Mouse (Mus musculus): ENCODE measurements around the gene Fam184b.

Gene Fam184b

DNA sequence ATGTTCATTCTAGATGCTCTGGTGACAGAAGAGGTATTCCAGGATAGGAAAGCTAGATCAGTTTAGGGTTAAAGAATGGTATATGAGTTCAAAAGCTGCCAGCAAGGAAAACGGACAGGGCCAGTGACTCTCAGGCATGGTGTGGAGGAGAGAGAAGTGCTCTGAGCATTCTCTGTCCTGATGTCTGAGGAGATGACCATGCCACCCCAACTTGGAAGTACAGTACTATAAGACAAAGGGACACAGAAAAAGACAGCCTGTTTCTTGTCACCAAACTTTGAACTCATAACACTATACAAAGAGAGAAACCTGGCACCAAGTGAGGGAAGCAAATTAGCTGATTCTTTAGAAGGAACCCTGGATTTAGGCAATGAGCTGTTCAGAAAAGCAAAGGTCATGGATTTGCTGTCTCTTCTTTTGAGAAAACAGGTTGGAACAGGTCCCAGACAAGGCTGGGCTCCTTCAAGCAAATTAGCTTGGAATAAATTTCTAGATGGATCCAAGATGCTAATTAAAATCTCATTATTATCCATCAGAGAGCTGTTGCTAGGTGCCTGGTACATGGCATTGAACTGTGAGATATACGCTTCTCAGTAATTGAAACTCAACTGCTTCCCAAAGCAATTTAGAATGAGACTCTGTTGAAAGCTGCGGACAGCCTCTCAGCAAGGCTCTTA lies 43.9 kb downstream of the Fam184b start:
- in situ Hi-C loops (cut with MboI, MseI) = no loop called here

DNA sequence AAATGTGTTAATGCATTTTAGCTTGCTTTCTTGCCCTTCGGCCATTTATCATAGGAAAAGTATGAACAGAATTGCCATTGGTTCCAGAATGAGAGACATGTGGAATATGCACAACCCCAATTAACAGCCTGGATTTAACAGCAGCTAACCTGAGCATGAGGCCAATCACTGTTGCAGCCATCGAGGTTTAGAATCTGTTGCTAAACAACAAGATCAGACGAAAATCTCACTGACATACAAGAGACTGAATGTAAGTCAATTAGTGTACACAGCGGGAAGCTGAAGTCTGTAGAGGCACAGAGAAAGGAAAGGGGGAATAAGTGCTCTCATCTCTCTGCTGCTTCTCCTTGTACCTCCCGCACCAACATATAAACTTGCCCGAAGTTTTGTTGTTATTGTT lies 46.1 kb downstream of the Fam184b start:
- in situ Hi-C loops (cut with MboI, MseI) = no loop called here

DNA sequence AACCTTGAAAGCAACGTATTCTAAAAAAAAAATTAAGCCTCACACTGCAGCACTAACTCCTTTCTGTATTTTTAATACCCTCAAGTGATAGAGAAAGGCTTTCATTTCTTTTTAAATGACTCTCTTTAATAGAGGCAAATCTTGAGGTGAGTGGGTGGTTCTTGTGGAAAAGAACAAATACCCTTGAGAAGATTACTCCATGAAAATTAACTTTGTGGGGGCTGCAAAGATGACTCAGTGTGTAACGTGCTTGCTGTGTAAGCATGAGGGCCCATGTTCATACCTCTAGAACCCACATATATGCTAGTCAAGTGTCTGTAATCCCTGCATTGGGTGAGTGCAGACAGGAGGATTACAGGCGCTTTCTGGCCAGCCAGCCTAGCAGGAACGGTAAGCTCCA lies 49.3 kb downstream of the Fam184b start:
- in situ Hi-C loops (cut with MboI, MseI) = no loop called here

DNA sequence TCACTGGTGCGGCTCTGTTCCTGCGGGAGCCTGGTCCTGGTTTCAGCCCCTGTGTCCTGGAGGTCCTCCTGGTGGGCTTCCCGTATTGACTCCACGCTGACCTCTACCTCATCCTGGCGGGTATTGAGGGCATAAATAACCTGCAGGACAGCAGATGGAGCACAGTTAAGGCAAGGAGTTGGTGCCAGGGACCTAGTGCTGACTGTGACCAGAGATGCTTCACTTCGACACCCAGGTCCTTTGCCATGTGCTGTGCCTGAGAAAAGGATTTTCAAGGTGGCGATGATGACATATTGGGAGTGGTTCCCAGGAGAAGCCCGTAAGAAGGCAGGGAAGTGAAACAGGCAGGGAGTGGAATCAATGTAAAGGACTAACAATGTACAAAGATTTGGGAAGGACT lies 54.8 kb downstream of the Fam184b start:
- in situ Hi-C loops (cut with MboI, MseI) = no loop called here

DNA sequence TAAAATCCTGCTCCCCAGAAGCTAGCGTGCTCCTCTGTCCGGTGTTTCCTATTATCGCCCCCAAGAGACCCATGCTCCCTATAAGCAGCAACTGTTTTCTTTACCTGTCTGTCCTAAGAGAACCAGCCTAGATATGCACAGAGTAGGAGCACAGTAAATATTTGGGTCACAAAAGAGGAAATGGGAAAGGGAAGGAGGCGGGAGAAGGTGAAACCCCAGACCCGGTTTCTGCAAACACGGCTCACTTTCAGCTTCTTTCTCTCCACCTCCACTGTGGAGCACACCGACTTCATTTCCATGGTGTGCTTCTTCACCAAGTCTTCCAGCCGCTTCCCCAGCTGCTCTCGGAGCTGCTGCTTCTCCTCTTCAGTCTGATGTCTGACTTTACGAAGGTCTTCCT lies 59.1 kb downstream of the Fam184b start:
- in situ Hi-C loops (cut with MboI, MseI) = no loop called here

DNA sequence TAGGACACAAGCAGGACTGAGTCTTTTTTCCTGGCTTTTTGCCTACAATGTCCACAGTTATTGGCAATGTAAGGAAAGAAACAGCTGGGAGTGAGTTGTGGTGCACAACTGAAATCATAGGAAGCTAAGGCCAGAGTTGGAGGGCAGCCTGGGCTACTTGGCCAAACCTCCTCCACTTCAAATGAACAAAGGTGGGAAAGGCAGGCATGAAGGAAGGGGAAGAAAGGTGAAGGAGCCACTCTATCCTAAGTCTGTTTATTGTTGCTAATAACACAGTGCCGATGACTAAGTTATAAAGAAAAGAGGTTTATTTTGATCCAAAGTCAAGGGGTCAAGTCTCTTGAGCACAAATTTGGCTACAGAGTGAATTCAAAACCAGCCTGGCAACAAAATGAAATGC lies 62.0 kb downstream of the Fam184b start:
- in situ Hi-C loops (cut with MboI, MseI) = no loop called here

DNA sequence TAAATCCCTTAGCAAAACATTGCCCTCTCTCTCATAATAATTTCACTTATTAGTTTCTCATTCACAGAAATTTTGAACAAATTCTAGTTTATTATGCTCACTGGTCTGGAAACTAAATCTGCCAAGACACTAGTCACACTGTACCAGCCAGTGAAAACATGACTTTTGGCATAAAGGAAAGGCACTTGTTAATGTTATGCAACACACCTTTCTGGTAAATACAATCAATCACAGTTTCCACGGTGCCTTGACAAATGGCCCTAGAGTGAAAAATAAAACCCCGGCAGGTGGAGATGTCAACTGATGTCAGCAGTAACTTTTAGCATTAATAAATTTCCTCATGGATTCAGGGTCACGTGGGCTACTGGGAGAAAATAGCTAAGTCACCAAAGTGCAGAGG lies 62.7 kb downstream of the Fam184b start:
- in situ Hi-C loops (cut with MboI, MseI) = no loop called here

DNA sequence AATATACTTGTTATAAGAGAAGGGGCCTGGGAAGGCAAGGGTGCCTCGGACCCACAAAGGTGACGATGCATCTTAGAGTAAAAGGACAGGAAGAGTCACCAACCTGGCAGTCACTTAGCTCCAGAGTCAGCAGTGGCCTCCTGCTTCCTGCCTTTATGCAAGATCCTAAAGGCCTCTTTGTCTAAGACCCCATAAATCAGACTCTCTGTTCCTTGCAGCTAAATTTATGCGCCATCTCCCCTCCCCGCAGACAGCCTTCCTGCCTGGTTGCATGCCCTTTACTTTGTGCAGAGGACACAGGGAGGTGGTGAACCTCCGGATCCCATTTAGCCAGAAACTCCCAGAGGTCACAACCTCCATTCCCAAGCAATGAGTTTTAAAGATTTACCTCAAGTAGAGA lies 66.6 kb downstream of the Fam184b start:
- in situ Hi-C loops (cut with MboI, MseI) = no loop called here

DNA sequence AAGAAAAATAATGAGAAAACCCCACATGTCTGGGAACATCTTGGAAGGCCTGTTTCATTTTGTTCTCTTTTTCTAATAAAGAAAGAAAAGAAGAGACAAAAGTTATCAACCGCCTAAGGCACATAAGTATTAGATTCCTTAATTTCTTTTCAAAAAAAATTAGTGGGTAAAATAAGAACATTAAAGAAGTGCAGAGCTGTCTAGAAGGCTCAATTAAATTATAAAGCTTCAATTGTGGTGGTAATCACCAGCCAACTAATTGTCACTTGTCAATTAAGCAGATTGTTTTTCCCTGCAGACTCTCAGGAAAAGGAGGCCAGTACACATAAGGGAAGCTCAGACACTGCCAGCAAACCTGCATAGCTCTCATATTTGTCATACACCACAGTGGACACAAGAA lies 73.6 kb downstream of the Fam184b start:
- in situ Hi-C loops (cut with MboI, MseI) = no loop called here

DNA sequence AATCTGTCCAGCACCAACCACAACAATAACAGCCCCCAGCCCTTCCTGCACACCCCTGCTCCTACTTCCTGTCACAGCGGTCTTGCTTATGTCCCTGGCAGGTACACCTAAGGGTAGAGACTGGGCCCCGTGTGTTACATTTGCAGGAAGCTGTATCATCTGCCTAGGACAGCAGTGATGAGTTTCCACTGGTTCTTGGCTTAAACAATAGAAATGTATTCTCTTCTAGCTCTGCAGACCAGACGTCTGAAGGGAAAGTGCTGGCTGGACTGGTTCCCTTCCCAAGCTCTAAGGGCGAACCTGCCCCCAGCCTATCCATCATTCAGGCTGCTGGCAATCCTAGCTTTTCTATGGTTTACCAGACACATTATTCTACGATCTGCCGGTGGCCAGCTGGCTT lies 75.4 kb downstream of the Fam184b start:
- in situ Hi-C loops (cut with MboI, MseI) = no loop called here

DNA sequence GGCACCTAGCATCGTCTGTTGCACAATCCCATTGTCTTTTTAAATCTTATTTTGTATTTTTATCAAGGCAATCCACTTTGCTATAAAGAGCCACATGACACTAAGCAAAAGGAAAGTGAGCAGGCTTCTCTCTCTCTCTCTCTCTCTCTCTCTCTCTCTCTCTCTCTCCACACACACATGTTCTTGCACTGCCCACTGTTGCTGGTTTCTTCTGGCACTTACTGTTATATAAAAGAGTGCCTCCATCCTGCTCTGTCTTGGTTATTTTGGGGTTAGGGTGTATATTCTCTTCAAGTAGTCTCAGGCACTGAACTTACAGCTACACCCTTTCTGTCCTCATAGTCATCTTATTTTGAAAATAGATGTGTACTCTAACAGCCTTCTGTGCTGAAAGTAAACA lies 89.8 kb downstream of the Fam184b start:
- in situ Hi-C loops (cut with MboI, MseI) = no loop called here

DNA sequence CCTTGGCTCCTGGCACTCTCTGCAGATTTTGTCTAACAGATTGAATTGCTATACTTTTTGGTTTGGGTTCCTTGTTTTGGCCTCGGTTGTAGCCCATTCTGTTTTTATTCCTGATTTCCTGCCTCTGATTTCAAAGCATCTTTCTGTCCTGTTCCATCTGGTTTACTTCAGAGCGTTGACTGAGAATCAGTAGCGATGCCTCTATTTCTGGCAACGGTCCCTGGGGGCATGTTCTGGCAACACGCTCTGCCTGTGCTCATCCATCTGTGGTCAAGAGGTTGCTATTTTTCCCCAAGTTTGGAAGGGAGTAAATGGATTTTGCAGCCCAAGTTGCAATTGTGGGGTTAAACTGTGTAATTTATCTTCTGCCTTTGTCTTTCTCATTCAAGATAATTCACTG lies 96.0 kb downstream of the Fam184b start:
- in situ Hi-C loops (cut with MboI, MseI) = no loop called here

DNA sequence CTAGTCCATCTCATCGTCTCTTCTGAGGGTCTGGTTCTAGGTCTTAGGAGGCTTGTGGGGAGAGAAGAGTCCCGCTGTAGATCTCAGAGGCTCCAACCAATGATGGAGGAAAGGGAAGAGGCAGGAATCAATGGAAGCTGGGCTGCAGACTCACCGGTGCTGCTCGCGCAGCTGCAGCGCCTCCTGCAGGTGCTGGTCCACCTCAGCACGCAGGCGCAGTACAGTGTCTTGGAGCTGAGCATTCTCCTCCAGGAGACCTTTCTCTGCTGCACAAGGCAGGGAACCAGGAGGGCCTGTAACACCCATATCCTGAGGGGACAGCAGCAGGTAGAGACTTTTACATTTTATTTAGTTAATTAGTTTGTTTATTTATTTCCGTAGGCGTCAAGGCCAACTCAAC lies 99.9 kb downstream of the Fam184b start:
- in situ Hi-C loops (cut with MboI, MseI) = loop anchor here (5.0 kb wide), 1 partner anchor 128 kb away; the partner anchor contains the start of gene Ncapg

DNA sequence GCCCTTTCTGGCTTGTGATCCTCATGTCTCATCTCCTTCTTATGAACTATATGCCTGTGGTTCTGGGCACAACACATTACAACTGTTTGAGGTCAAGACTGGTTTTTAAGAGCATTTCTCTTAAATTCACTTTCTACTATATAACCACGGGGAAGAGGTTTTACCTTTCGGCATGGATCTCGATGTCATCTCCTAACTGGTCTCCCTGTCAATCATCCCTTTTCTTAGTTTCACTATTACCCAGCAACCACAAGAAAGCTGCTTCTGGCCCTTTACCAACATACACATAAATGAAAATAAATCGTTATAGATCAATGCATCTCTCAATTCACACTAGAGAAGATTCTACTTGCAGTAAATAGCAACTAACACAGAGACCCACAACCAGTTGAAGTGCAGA lies 104.2 kb downstream of the Fam184b start:
- in situ Hi-C loops (cut with MboI, MseI) = loop anchor here (5.0 kb wide), 1 partner anchor 132 kb away; the partner anchor contains the start of gene Ncapg

DNA sequence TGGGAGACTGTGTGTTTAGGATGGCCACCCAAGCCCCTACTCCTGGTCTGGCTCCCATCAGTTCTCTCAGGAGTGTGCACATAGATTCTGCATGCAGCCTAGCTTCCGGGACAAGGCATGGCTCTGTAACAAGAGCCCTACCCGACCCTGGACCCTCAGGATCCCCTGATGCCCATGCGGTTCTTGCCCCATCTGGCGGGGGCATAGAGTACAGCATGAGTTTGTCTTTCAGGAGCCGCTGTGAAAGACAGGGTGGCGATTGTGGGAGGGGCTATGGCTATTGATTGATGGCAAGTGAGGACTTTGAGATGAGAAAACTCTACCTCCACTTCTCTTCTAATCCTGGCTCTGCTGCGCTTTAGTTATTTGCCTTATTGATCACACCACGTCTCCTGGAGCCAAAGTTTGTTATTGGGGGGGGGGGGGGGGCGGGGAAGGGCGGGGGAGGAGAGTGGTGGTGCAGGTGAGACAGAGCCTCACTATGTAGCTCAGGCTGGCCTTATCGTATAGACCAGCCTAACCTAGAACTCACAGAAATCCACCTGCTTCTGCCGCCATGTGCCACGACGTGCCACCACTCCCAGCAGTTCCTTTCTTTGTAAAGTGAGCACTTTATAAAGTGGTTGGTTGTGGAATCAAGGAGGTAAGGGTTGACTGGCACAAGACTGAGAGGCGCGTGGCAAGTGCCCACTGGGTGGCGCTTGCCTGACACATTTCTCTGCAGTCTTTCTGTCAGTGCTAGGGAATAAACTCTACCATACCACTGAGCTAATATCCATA lies 104.9 kb downstream of the Fam184b start:
- in situ Hi-C loops (cut with MboI, MseI) = loop anchor here (5.0 kb wide), 1 partner anchor 133 kb away; the partner anchor contains the start of gene Ncapg

DNA sequence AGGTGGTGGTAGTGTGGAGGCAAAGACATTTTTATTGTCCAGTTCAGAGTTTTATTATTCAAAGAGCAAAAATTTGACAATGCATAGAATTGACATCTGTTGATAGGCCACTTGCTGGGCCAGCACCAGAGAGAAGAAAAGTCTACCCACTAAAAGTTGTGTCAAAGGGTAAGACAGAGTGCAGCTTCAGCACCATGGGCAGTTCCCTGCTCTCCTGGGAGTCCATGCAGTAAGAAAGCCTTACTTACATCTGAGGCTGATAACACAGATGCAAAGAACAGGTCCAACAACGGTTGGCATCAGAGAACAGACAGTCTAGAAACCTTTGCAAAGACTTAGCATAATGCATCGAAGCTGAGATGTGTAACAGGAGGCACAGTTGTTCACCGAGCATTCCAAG lies 109.7 kb downstream of the Fam184b start:
- in situ Hi-C loops (cut with MboI, MseI) = no loop called here

DNA sequence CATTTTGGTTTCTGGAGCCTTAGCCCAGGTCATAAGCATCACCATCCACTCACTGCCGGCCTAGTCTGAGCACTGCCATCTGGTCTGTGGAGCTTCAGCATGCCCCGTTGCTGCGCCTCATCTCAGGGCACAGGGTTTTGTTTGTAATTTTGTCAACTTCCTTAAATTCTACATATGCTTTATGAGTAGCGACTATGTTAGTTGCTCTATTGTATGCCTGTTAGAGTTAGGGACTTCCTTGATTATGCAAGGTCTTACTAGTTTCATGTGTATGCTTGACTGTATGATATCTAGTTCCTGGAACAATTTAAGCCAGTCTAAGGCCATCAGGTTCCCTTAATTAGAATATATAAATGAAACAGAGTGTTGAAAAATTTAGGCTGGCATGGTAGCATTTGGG lies 113.1 kb downstream of the Fam184b start:
- in situ Hi-C loops (cut with MboI, MseI) = no loop called here

DNA sequence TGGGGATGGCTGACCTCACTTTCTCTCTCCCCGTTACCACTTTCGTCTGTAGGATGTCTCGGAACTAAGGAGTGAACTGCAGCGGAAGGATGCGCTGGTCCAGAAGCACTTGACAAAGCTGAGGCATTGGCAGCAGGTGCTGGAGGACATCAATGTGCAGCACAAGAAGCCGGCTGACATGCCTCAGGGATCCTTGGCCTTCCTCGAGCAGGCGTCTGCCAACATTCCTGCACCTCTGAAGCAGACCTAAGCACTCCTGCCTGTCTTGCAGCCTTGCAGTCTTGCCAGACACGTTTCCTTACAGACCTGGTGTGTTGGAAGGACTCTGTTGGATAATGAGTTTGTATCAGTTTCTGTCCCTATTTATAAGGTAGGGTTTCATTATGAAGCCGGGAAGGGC lies 114.3 kb downstream of the Fam184b start:
- in situ Hi-C loops (cut with MboI, MseI) = no loop called here

DNA sequence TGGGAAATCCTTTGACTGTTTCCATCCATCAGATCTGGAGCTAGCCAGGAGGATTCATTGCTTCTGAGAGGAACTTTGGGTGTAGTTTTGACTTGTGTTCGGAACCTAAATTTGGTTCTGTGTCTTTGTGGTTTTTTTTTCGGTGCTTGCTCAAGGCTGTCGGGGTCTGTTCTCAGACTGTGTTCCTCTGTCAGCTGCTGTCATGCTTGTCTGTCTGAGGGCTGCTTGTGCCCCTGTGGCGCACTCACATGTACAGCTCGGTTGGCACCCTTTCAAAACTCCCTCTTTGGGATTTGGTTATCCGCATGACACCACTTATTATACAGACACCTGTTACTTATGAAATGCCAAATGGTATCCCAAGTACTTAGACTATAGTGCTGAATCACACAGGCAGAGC lies 117.8 kb downstream of the Fam184b start:
- in situ Hi-C loops (cut with MboI, MseI) = no loop called here

DNA sequence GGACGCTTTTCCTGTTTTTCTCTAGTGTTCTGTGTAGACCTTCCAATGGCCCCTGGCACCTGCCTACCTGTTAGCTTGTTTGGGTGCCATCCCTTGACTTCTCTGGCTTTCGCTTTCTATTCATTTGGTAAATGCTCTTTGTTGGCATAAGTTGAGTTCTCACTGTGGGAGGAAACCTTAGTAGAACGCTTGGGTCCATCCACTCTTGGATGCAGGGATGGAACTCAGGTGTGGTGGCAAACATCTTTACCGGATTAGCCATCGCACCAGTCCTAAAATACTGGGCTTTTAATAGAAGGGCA lies 118.7 kb downstream of the Fam184b start:
- in situ Hi-C loops (cut with MboI, MseI) = no loop called here

DNA sequence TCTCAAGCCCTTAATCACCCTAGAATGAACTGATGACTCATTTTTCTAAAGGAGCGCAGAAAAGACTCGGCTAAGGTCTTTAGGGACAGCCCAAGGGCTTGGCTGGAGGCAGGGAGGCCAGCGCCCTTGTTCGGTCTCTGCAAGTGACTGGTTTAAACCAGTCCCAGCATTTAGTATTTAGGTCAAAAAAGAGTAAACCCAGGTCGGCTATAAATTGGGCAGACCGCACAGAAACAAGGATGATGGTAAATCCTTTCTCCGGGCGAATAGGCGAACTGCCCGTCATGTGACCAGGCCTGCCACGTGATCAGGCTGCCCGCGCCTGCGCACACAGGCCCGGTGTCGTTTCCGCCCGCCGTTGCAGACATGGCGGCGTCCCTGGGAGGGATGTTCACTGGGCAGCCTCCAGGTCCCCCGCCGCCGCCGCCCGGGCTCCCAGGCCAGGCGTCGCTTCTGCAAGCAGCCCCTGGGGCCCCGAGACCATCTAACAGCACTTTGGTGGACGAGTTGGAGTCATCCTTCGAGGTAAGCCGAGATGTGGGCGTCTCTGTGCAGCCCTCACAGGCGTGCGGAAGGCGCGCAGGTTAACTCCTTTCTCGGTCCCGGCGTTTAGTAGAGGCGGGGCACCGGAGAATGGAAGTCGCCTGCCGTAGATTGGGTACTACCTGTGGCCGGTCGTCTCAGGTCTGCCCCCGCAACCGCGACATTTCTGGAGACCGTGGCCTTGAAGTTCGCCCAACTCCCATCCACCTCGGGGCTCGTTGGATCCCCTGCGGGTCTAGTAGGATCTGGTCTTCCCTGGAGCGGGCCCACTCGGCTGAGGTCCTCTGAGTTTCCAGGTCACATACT lies 119.2 kb downstream of the Fam184b start, which contains the start of gene Med28:
Gene Med28 (plus strand): TSS at position 270 of the 849 bp plus-strand sequence.
- in situ Hi-C loops (cut with MboI, MseI) = no loop called here

DNA sequence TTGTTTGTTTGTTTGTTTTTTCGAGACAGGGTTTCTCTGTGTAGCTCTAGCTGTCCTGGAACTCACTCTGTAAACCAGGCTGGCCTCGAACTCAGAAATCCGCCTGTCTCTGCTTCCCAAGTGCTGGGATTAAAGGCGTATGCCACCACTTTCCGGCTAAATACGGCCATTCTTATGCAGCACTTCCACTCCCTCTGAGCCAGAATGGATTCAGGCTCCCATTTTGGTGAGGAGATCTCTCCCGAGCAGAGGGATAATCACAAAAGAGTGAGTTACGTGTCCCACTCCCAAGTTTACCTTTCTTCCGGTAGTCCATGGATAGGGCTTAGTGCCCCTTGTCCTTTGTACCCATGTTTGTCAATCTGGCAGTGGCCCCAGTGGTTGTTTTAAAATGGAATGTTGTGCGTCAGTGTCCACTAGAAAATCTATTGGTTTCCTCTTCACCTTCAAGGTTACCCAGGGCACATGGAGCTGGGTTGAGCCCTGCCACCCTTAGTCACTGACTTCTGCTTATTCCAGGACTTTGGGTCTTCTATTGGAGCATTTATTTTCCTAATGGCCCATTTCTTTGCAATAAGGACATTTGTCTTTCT lies 124.2 kb downstream of the Fam184b start:
- in situ Hi-C loops (cut with MboI, MseI) = no loop called here
